Mouse (Mus musculus) limb, embryonic 11.5 days (tissue): ENCODE results near the gene Il9r. TPM values are rescaled to one million over a fixed set of nuclear protein-coding genes. Genes with fewer than 3 reads are reported as not detected.
A peak's percentile ranks its signal among the peaks of the same experiment; 100 is the strongest.

Source experiments
- ATAC-seq: fragments of 200-750 bp; cut with Nextera tagmentation; 2 replicates; pipeline ENCODE4 v1.8.0; 2017; ENCODE audit warnings: low read depth; ENCODE audit not compliant: insufficient number of reproducible peaks, low FRiP score, low TSS enrichment
- DNase-seq: peaks from one replicate; pipeline ENCODE4 v3.0.0-alpha.2; 2015; ENCODE audit warnings: low spot score
- H3K27ac ChIP-seq: fragments of 300-500 bp; sonication (generic); replicated peaks from 2 replicates; pipeline ENCODE4 v1.5.1; 2014; ENCODE audit warnings: low read depth, mild to moderate bottlenecking, low read length
- H3K27me3 ChIP-seq: fragments of 300-500 bp; sonication (generic); 2 replicates; pipeline ENCODE4 v1.6.1; 2014; ENCODE audit warnings: mild to moderate bottlenecking, low read length, mixed read lengths; ENCODE audit not compliant: control insufficient read depth, insufficient read depth
- H3K36me3 ChIP-seq: fragments of 300-500 bp; sonication (generic); 2 replicates; pipeline ENCODE4 v1.6.1; 2014; ENCODE audit warnings: mild to moderate bottlenecking, low read length, moderate library complexity, mixed read lengths; ENCODE audit not compliant: control insufficient read depth, insufficient read depth
- H3K4me1 ChIP-seq: fragments of 300-500 bp; sonication (generic); 2 replicates; pipeline ENCODE4 v1.6.1; 2014; ENCODE audit warnings: low read length, mixed read lengths; ENCODE audit not compliant: control insufficient read depth, insufficient read depth
- H3K4me2 ChIP-seq: fragments of 300-500 bp; sonication (generic); 2 replicates; pipeline ENCODE4 v1.6.1; 2014; ENCODE audit warnings: low read depth, mild to moderate bottlenecking, moderate library complexity; ENCODE audit not compliant: severe bottlenecking
- H3K4me3 ChIP-seq: fragments of 300-500 bp; sonication (generic); 2 replicates; pipeline ENCODE4 v1.5.1; 2014; ENCODE audit warnings: low read depth, low read length
- H3K9ac ChIP-seq: fragments of 300-500 bp; sonication (generic); 2 replicates; pipeline ENCODE4 v1.6.1; 2014; ENCODE audit warnings: mild to moderate bottlenecking, low read length
- H3K9me3 ChIP-seq: fragments of 300-500 bp; sonication (generic); 2 replicates; pipeline ENCODE4 v1.6.1; 2016; ENCODE audit warnings: low read length; ENCODE audit not compliant: control insufficient read depth
- whole genome bisulfite sequencing: fragments of 180-500 bp; shearing (Covaris S2); extraction: QIAGEN DNeasy Blood & Tissue Kit; methylation state at CpG from one replicate; pipeline ENCODE4 v1.1.7; 2014; 5-methylcytosine and 5-hydroxymethylcytosine counted together
- polyA plus RNA-seq: library from polyadenylated mRNA; unstranded; fragments of >200 nt; fragmentation: Nextera tagmentation; extraction: Ambion mirVana; gene quantifications from 2 replicates; pipeline ENCODE4 v1.2.1, GENCODE M21; 2014

The Il9r gene
- polyA plus RNA-seq, 1 experiment from 2014 or later, result not detected

- Histone ChIP-seq H3K4me1 (no peaks in the 10 kb centered on the region), H3K4me2 (no peak overlapping the region), H3K27ac (no peak overlapping the region), H3K27me3 (no peaks in the 10 kb centered on the region), H3K4me3 (no peak overlapping the region), H3K9me3 (no peaks in the 10 kb centered on the region), H3K36me3 (no peaks in the 10 kb centered on the region), H3K9ac (no peak overlapping the region)
- DNase-seq, result no peak
- 74% methylated on average over 13 of the region's 13 CpGs for WGBS
- no peak for ATAC-seq
Observed at GRCm38 (mm10) chr11:32190603-32191110, 9.4 kb downstream of the Il9r start.

DNA sequence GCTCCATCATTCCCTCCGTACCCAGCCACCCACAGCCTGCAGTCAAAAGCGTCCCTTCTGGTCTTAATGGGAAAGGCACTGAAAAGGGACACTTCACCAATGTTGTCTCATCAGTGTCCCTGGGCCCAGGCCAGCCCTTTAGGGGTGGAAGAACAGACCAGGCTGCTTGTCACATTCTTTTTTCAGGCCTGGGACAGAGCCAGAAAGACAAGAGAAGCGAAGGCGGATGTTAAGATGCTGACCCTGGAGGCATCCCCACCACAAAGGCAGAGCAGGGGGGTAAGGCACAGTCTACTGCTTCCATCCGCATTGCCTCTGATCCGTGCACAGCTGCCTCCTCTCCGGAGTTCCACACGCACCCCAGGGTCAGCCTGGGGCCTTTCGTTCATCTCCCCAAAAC lies 10.0 kb downstream of the Il9r start:
- Histone ChIP-seq H3K4me3 (no peak overlapping the region), H3K9me3 (no peaks in the 10 kb centered on the region), H3K36me3 (no peaks in the 10 kb centered on the region), H3K9ac (no peak overlapping the region), H3K4me1 (no peaks in the 10 kb centered on the region), H3K27ac (no peak overlapping the region), H3K27me3 (no peaks in the 10 kb centered on the region), H3K4me2 (no peak overlapping the region)
- WGBS, result 86% methylated on average over 9 of the region's 9 CpGs
- DNase-seq (no peak), ATAC-seq (no peak)

- whole genome bisulfite sequencing, result 59% methylated on average over 5 of the region's 5 CpGs
- Histone ChIP-seq H3K4me1 (no peaks in the 10 kb centered on the region), H3K4me3 (no peak overlapping the region), H3K9me3 (no peaks in the 10 kb centered on the region), H3K27ac (no peak overlapping the region), H3K4me2 (no peak overlapping the region), H3K36me3 (no peaks in the 10 kb centered on the region), H3K27me3 (no peaks in the 10 kb centered on the region), H3K9ac (no peak overlapping the region)
- DNase-seq (no peak), ATAC-seq (no peak)
Observed at GRCm38 (mm10) chr11:32189434-32189833, 10.6 kb downstream of the Il9r start.

- H3K4me3 ChIP-seq, result no peak overlapping the region
- no peak overlapping the region for H3K27ac ChIP-seq
- no peaks in the 10 kb centered on the region for H3K4me1 ChIP-seq
- H3K9ac ChIP-seq, result no peak overlapping the region
- no peak overlapping the region for H3K4me2 ChIP-seq
- no peaks in the 10 kb centered on the region for H3K36me3 ChIP-seq
- no peaks in the 10 kb centered on the region for H3K9me3 ChIP-seq
- no peaks in the 10 kb centered on the region for H3K27me3 ChIP-seq
- no peak for ATAC-seq
- no peak for DNase-seq
- 84% methylated on average over 12 of the region's 12 CpGs for WGBS
Observed at GRCm38 (mm10) chr11:32188881-32189280, 11.2 kb downstream of the Il9r start.

GRCm38 (mm10) chr11:32187256-32187655 lies 12.8 kb downstream of the Il9r start:
- Histone ChIP-seq H3K36me3 (no peaks in the 10 kb centered on the region), H3K4me3 (no peak overlapping the region), H3K27me3 (no peaks in the 10 kb centered on the region), H3K9ac (no peak overlapping the region), H3K4me2 (no peak overlapping the region), H3K27ac (no peak overlapping the region), H3K9me3 (no peaks in the 10 kb centered on the region), H3K4me1 (no peaks in the 10 kb centered on the region)
- ATAC-seq (no peak), DNase-seq (no peak)
- WGBS, result 91% methylated on average over 4 of the region's 4 CpGs

- ATAC-seq (no peak), DNase-seq (no peak)
- Histone ChIP-seq H3K36me3 (no peaks in the 10 kb centered on the region), H3K9me3 (no peaks in the 10 kb centered on the region), H3K4me3 (no peak overlapping the region), H3K27ac (no peak overlapping the region), H3K4me1 (no peaks in the 10 kb centered on the region), H3K27me3 (no peaks in the 10 kb centered on the region), H3K9ac (no peak overlapping the region), H3K4me2 (no peak overlapping the region)
- WGBS, result 87% methylated on average over 3 of the region's 3 CpGs
Observed at GRCm38 (mm10) chr11:32186031-32186430, 14.0 kb downstream of the Il9r start.

GRCm38 (mm10) chr11:32184469-32184868 lies 15.6 kb downstream of the Il9r start:
- H3K4me1 ChIP-seq, result no peaks in the 10 kb centered on the region
- DNase-seq (no peak), ATAC-seq (no peak)
- no peaks in the 10 kb centered on the region for H3K27me3 ChIP-seq
- no peak overlapping the region for H3K4me2 ChIP-seq
- WGBS, result 88% methylated on average over 8 of the region's 8 CpGs
- no peak overlapping the region for H3K9ac ChIP-seq
- H3K27ac ChIP-seq, result no peak overlapping the region
- H3K4me3 ChIP-seq, result no peak overlapping the region
- H3K9me3 ChIP-seq, result no peaks in the 10 kb centered on the region
- no peaks in the 10 kb centered on the region for H3K36me3 ChIP-seq

GRCm38 (mm10) chr11:32181973-32182868 lies 17.9 kb downstream of the Il9r start:
- Histone ChIP-seq H3K27ac (no peak overlapping the region), H3K9ac (no peak overlapping the region), H3K4me1 (no peaks in the 10 kb centered on the region), H3K27me3 (no peaks in the 10 kb centered on the region), H3K4me3 (no peak overlapping the region), H3K4me2 (no peak overlapping the region), H3K36me3 (no peaks in the 10 kb centered on the region), H3K9me3 (no peaks in the 10 kb centered on the region)
- 48% methylated on average over 24 of the region's 25 CpGs for WGBS
- DNase-seq (peak; percentile 88), ATAC-seq (no peak)
